Mouse (Mus musculus) lung, adult 2 months (tissue): ENCODE measurements at regions not wholly inside any gene's neighbourhood (a gene's known extent, or its start where the extent isn't known, plus 50 kb on each side); places are given as distances from the start of the nearest gene placed in this dataset.

ENCODE experiments used
- CTCF ChIP-seq: fragments of 200-500 bp; IDR thresholded peaks from 2 replicates; pipeline ENCODE4 v1.5.1; 2011; ENCODE audit warnings: mild to moderate bottlenecking, low read length, control low read depth; ENCODE audit not compliant: insufficient read depth
- POLR2A ChIP-seq: fragments of 200-500 bp; IDR thresholded peaks from 2 replicates; pipeline ENCODE4 v1.6.1; 2011; ENCODE audit warnings: low read depth, mild to moderate bottlenecking, control low read depth, low read length, borderline replicate concordance; ENCODE audit errors: extremely low read depth

DNA sequence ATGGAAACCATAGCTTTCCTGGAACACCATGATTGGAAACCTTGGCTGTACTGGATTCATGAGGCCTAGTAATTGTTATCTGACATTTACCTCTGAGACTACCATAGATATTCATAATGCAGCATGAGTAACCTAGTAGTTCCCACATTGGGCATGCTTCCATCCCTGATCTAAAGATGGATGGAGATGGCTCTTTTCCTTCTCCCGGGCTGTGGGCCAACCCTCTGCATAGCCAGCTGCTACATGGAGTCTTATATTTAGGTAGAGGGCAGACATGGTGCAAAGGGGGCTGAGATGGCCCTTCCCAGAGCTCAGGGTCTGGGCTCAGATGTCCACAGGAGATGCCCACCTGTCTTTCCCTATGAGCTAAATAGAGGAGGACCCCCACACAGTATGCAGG, 237.2 kb downstream of the Glrx3 start:
- TF ChIP-seq POLR2A (no peak), CTCF (no peak)
